Mouse (Mus musculus): ENCODE measurements around the gene Psmc5. TPM values are rescaled to one million over a fixed set of nuclear protein-coding genes. Genes with fewer than 3 reads are reported as not detected.

The Psmc5 gene
- polyA plus RNA-seq, 1 experiment: 305 TPM

DNA sequence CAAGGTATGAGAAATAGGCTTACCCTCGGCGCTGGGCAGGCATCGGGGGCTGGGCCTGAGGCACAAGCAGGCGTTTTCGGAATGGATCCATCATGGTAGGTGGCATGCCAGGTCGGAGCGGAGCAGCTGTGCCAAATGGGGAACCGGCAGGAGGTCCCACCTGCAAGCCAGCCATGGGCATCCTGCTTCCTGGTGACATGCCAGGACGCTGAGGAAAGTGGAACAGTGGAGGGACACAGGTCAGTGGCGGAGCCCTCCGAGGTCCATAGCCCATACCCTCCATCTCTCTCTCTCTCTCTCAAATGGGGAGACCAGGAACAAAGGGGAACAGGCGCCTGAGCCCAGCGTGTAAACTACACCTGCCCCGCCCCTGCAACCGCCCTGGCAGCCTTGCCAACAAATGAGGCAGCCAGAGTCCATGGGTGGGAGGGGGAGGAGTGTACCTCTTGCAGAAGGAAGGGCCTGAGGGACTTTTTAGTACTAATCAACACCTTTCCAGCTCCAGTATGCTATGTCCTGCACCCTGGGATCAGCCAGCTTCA lies 11.4 kb downstream of the Psmc5 start:
- Histone ChIP-seq H3K36me3 (ENCODE audit: control insufficient read depth, insufficient read depth) (peaks cover 34% of the 10 kb centered on the region), H3ac (ENCODE audit: control insufficient read depth, insufficient read length) (no peak overlapping the region), H3K27me3 (ENCODE audit: control insufficient read depth, insufficient read depth, insufficient read length) (no peaks in the 10 kb centered on the region), H3K79me2 (ENCODE audit: control insufficient read depth, insufficient read depth) (peaks cover 36% of the 10 kb centered on the region), H3K4me3 (no peak overlapping the region), H3K4me2 (ENCODE audit: low read depth) (no peak overlapping the region)
- TF ChIP-seq POLR2AphosphoS2 (IDR thresholded peaks at IDR 0.05; ENCODE audit: insufficient read length, low read depth) (peak; percentile 25), MAX (IDR thresholded peaks at IDR 0.05; ENCODE audit: low read depth) (no peak), POLR2A (IDR thresholded peaks at IDR 0.05; ENCODE audit: insufficient read length, low read depth) (no peak), TCF3 (IDR thresholded peaks at IDR 0.05; ENCODE audit: insufficient read length, low read depth) (no peak)

DNA sequence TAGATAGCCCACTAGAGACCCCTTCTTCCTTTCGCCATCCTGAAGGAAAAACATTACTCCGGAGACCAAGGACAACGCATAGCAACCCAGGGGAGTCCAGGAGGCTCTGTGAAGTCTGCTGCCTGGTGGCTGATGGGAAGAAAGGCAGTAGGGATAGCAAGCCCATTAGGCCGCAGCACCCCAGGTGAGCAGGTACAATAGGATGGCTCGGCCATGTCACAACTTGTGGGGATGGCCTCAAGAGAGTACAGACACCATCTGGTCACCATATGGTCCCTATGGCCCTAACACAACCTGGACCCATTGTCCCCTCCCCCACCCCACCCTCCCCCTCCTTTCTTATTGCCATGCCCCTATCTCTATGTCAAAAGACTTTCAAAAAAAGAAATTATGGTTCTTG lies 11.9 kb downstream of the Psmc5 start:
- H3K4me3 ChIP-seq: no peak overlapping the region

DNA sequence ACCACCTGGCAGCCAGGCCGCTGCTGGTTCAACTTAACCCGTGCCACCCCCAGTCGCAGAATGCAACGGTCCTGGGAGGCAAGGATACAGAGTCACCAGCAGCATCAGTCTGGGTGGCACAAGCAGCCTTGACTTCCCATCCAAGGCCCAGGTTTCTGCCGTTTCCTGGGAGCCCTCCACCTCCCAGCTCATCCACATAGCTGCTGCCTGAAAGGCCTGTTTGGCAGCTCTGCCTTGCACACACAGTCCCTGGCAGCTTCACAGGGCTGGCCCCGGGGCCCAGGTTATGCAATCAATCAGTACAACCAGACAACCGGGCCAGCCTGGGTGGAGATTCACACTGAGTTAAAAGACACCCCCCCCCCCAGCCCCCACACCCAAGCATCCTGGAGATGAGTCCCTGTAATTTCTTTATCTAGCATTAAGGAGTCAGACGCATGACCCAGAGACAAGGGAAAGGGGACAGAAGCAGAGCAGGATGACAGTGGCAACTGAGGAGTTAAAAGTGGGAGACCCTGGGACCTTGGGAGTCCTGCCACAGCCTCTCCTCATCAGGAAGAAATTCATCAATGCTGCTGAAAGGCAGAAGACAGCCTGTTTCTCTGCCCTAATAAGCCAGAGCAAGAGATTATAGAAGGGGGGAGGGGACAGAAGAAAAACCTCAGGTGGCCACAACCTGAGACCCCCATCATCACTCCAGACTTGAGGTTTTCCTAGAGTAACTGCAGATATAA lies 12.5 kb downstream of the Psmc5 start:
- Histone ChIP-seq H3K36me3 (ENCODE audit: control insufficient read depth, insufficient read depth) (peaks cover 23% of the 10 kb centered on the region), H3K27me3 (ENCODE audit: control insufficient read depth, insufficient read depth, insufficient read length) (no peaks in the 10 kb centered on the region), H3K79me2 (ENCODE audit: control insufficient read depth, insufficient read depth) (peaks cover 36% of the 10 kb centered on the region), H3K4me3 (no peak overlapping the region), H3ac (ENCODE audit: control insufficient read depth, insufficient read length) (no peak overlapping the region), H3K4me2 (ENCODE audit: low read depth) (no peak overlapping the region)
- TF ChIP-seq USF1 (IDR thresholded peaks at IDR 0.05; ENCODE audit: low read depth): no peak

More for the DNA sequence above, 11.9 kb downstream of the Psmc5 start:
- H3K27me3 ChIP-seq (ENCODE audit: control insufficient read depth, insufficient read depth, insufficient read length): no peaks in the 10 kb centered on the region
- peaks cover 29% of the 10 kb centered on the region for H3K36me3 ChIP-seq (ENCODE audit: control insufficient read depth, insufficient read depth)
- peaks cover 36% of the 10 kb centered on the region for H3K79me2 ChIP-seq (ENCODE audit: control insufficient read depth, insufficient read depth)
- no peak overlapping the region for H3K4me2 ChIP-seq (ENCODE audit: low read depth)
- H3ac ChIP-seq (ENCODE audit: control insufficient read depth, insufficient read length): no peak overlapping the region
- TF ChIP-seq REST (IDR thresholded peaks at IDR 0.05; ENCODE audit: insufficient read depth, insufficient read length) (no peak), SRF (IDR thresholded peaks at IDR 0.05; ENCODE audit: control insufficient read depth, insufficient read length, low read depth) (no peak), POLR2A (IDR thresholded peaks at IDR 0.05; ENCODE audit: insufficient read length, low read depth) (no peak), USF1 (IDR thresholded peaks at IDR 0.05; ENCODE audit: low read depth) (no peak), MYOG (IDR thresholded peaks at IDR 0.05; ENCODE audit: control insufficient read depth in 1 of 3, insufficient read depth in 1 of 3, insufficient read length in 2 of 3, low read depth in 2 of 3) (no peak), E2F4 (IDR thresholded peaks at IDR 0.05; ENCODE audit: insufficient read depth) (no peak), TCF12 (IDR thresholded peaks at IDR 0.05; ENCODE audit: insufficient read depth, poor library complexity, severe bottlenecking) (no peak)

DNA sequence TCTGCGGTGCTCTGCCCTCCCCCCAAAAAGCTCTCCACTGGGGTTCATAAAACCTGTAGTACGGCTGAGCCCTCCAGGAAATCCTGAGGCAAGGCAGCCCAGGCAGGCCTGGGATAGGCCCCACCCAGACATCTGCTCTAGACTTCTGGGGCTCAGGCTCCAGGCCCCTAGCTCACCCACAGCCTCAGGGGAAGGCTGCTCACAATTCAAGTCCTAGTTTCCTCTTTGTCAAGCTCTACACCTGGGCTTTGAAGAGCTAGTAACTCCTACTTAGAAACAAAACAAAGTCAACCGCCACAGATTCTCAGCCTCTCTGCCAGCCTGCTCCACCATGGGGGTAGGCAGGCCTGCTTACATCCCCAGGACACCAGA lies 13.1 kb downstream of the Psmc5 start:
- TF ChIP-seq MAX (IDR thresholded peaks at IDR 0.05; ENCODE audit: low read depth): no peak
- TF ChIP-seq MYOG (IDR thresholded peaks at IDR 0.05; ENCODE audit: control insufficient read depth in 1 of 3, insufficient read depth in 1 of 3, insufficient read length in 2 of 3, low read depth in 2 of 3): no peak
- TF ChIP-seq TCF12 (IDR thresholded peaks at IDR 0.05; ENCODE audit: insufficient read depth, poor library complexity, severe bottlenecking): no peak
- TF ChIP-seq REST (IDR thresholded peaks at IDR 0.05; ENCODE audit: insufficient read depth, insufficient read length): no peak
- TF ChIP-seq CEBPB (IDR thresholded peaks at IDR 0.05; ENCODE audit: insufficient read depth, poor library complexity, severe bottlenecking): no peak
- TF ChIP-seq E2F4 (IDR thresholded peaks at IDR 0.05; ENCODE audit: insufficient read depth): no peak
- TF ChIP-seq TCF3 (IDR thresholded peaks at IDR 0.05; ENCODE audit: insufficient read length, low read depth): no peak
- TF ChIP-seq USF1 (IDR thresholded peaks at IDR 0.05; ENCODE audit: low read depth): no peak
- no peak for TF ChIP-seq POLR2A (IDR thresholded peaks at IDR 0.05; ENCODE audit: insufficient read length, low read depth)
- no peak for TF ChIP-seq MYOD1 (IDR thresholded peaks at IDR 0.05; ENCODE audit: control insufficient read depth in 1 of 3, insufficient read length in 2 of 3, low read depth in 2 of 3)
- TF ChIP-seq POLR2AphosphoS2 (IDR thresholded peaks at IDR 0.05; ENCODE audit: insufficient read length, low read depth): no peak
- TF ChIP-seq SRF (IDR thresholded peaks at IDR 0.05; ENCODE audit: control insufficient read depth, insufficient read length, low read depth): no peak
- peaks cover 36% of the 10 kb centered on the region for H3K79me2 ChIP-seq (ENCODE audit: control insufficient read depth, insufficient read depth)
- no peak overlapping the region for H3ac ChIP-seq (ENCODE audit: control insufficient read depth, insufficient read length)
- H3K4me3 ChIP-seq: no peak overlapping the region
- peaks cover 19% of the 10 kb centered on the region for H3K36me3 ChIP-seq (ENCODE audit: control insufficient read depth, insufficient read depth)
- H3K27me3 ChIP-seq (ENCODE audit: control insufficient read depth, insufficient read depth, insufficient read length): no peaks in the 10 kb centered on the region
- H3K4me2 ChIP-seq (ENCODE audit: low read depth): no peak overlapping the region

DNA sequence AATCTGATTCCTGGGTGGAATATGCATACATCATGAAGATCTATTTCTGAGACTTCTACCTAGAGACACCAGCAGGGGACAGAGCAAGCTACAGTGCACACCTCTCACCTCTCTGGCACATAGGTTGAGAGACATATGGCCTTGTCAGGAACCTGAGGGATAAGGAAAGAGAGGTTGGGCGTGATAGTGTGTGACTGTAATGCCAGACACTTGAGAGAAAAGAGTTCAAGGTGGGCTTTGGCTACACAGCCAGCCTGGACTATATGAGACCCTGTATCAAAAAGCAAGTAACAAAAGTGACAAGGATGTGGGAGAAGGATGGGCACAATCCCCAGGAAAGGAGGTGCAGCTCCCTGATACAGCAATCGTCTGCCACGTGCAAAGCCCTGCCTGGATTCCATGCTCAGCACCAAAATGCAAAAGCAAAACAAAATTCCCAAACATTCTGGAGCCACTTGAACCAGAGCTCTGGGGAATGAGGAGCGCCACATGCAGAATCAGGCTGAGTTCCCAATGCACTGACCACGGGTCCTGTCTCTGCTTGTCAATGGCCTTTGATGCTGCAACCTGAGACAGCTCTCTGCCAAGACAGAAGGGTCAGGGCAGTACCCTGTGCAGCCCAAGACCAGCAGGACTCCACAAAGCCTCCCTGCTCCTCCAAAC lies 15.3 kb downstream of the Psmc5 start:
- Histone ChIP-seq H3K79me2 (ENCODE audit: control insufficient read depth, insufficient read depth) (peaks cover 36% of the 10 kb centered on the region), H3K4me3 (peak overlapping the region; percentile 60), H3K27me3 (ENCODE audit: control insufficient read depth, insufficient read depth, insufficient read length) (no peaks in the 10 kb centered on the region), H3K36me3 (ENCODE audit: control insufficient read depth, insufficient read depth) (peaks cover 7% of the 10 kb centered on the region), H3ac (ENCODE audit: control insufficient read depth, insufficient read length) (peak overlapping the region; percentile 88), H3K4me2 (ENCODE audit: low read depth) (peak overlapping the region; percentile 86)
- no peak for TF ChIP-seq POLR2A (IDR thresholded peaks at IDR 0.05; ENCODE audit: insufficient read length, low read depth)
- no peak for TF ChIP-seq REST (IDR thresholded peaks at IDR 0.05; ENCODE audit: insufficient read depth, insufficient read length)
- no peak for TF ChIP-seq MAX (IDR thresholded peaks at IDR 0.05; ENCODE audit: low read depth)
- no peak for TF ChIP-seq E2F4 (IDR thresholded peaks at IDR 0.05; ENCODE audit: insufficient read depth)
- no peak for TF ChIP-seq SRF (IDR thresholded peaks at IDR 0.05; ENCODE audit: control insufficient read depth, insufficient read length, low read depth)
- TF ChIP-seq USF1 (IDR thresholded peaks at IDR 0.05; ENCODE audit: low read depth): no peak
- TF ChIP-seq TCF3 (IDR thresholded peaks at IDR 0.05; ENCODE audit: insufficient read length, low read depth): no peak
- TF ChIP-seq CEBPB (IDR thresholded peaks at IDR 0.05; ENCODE audit: insufficient read depth, poor library complexity, severe bottlenecking): no peak
- TF ChIP-seq POLR2AphosphoS2 (IDR thresholded peaks at IDR 0.05; ENCODE audit: insufficient read length, low read depth): no peak
- no peak for TF ChIP-seq TCF12 (IDR thresholded peaks at IDR 0.05; ENCODE audit: insufficient read depth, poor library complexity, severe bottlenecking)
- TF ChIP-seq MYOD1 (IDR thresholded peaks at IDR 0.05; ENCODE audit: control insufficient read depth in 1 of 3, insufficient read length in 2 of 3, low read depth in 2 of 3): no peak
- no peak for TF ChIP-seq MYOG (IDR thresholded peaks at IDR 0.05; ENCODE audit: control insufficient read depth in 1 of 3, insufficient read depth in 1 of 3, insufficient read length in 2 of 3, low read depth in 2 of 3)
